Mouse (Mus musculus) embryonic facial prominence, embryonic 14.5 days (tissue): ENCODE results near the gene Fabp1. TPM values are rescaled to one million over a fixed set of nuclear protein-coding genes. Genes with fewer than 3 reads are reported as not detected.

ENCODE experiments used
- ATAC-seq: fragments of 200-750 bp; cut with Nextera tagmentation; 2 replicates; pipeline ENCODE4 v1.8.0; 2017; ENCODE audit warnings: low read depth, moderate number of reproducible peaks, moderate TSS enrichment
- DNase-seq: peaks from one replicate; pipeline ENCODE4 v3.0.0-alpha.2; 2015; ENCODE audit warnings: low spot score
- H3K27ac ChIP-seq: fragments of 300-500 bp; sonication (generic); replicated peaks from 2 replicates; pipeline ENCODE4 v1.5.1; 2014; ENCODE audit warnings: low read depth, mild to moderate bottlenecking, low read length, moderate library complexity
- H3K27me3 ChIP-seq: fragments of 300-500 bp; sonication (generic); replicated peaks from 2 replicates; pipeline ENCODE4 v1.6.1; 2014; ENCODE audit warnings: low read length; ENCODE audit not compliant: control insufficient read depth, insufficient read depth
- H3K36me3 ChIP-seq: fragments of 300-500 bp; sonication (generic); 2 replicates; pipeline ENCODE4 v1.6.1; 2014; ENCODE audit warnings: low read length, mixed read lengths; ENCODE audit not compliant: control insufficient read depth, insufficient read depth
- H3K4me1 ChIP-seq: fragments of 300-500 bp; sonication (generic); 2 replicates; pipeline ENCODE4 v1.6.1; 2014; ENCODE audit warnings: antibody characterized with exemption, low read length; ENCODE audit not compliant: control insufficient read depth, insufficient read depth
- H3K4me2 ChIP-seq: fragments of 300-500 bp; sonication (generic); 2 replicates; pipeline ENCODE4 v1.6.1; 2014; ENCODE audit warnings: low read depth, mild to moderate bottlenecking, low read length, moderate library complexity, mixed read lengths
- H3K4me3 ChIP-seq: fragments of 300-500 bp; sonication (generic); 2 replicates; pipeline ENCODE4 v1.5.1; 2014; ENCODE audit warnings: low read depth, mild to moderate bottlenecking, low read length
- H3K9ac ChIP-seq: fragments of 300-500 bp; sonication (generic); 2 replicates; pipeline ENCODE4 v1.6.1; 2014; ENCODE audit warnings: low read depth, mild to moderate bottlenecking, low read length, moderate library complexity, mixed read lengths
- H3K9me3 ChIP-seq: fragments of 300-500 bp; sonication (generic); 2 replicates; pipeline ENCODE4 v1.6.1; 2016; ENCODE audit warnings: low read length; ENCODE audit not compliant: control insufficient read depth
- WGBS: fragments of 180-500 bp; shearing (Covaris S2); extraction: QIAGEN DNeasy Blood & Tissue Kit; methylation state at CpG from one replicate; pipeline ENCODE4 v1.1.7; 2014; 5-methylcytosine and 5-hydroxymethylcytosine counted together
- polyA plus RNA-seq: library from polyadenylated mRNA; unstranded; fragments of >200 nt; fragmentation: Nextera tagmentation; extraction: Ambion mirVana; gene quantifications from 2 replicates; pipeline ENCODE4 v1.2.1, GENCODE M21; 2014

Gene Fabp1
- polyA plus RNA-seq, 1 experiment from 2014 or later, result not detected

DNA sequence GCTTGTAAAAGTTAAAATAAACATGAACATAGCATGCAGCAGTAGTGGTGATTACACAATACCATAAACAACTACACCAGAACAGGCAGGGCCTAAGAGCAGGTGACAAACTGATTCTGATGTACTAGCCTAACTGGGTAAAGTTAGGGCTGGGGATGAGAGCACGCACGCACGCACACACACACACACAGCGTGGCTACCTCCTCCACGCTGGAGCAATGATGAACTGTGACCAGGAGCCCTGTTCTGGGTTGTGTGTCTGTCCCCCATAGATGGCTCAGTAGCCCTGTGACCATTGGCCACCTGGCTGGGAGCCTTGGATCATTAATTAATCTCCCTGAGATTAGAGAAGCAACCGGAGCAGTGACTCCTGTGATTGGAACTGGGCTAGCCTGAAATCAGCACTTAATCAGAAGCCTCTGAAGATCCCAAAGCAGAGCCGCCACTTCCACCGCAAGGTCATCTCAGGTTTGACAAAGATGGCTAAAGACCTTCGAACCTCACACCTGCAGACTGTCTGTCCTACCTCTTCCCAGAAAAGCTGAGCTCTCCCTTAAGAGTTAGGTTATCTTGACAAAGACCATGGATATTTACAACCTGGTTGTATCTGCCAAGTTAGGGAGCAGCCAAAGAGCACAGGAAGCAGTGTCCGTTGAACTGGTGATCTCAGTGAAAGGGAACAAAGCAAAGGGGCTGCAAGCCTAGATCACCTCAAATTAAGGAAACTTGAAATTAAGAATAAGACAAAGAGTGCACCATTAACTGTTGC is 26.6 kb upstream of the Fabp1 start:
- Histone ChIP-seq H3K27me3 (no peaks in the 10 kb centered on the region), H3K4me1 (no peaks in the 10 kb centered on the region), H3K4me2 (no peak overlapping the region), H3K36me3 (no peaks in the 10 kb centered on the region), H3K4me3 (no peak overlapping the region), H3K9me3 (no peaks in the 10 kb centered on the region), H3K27ac (no peak overlapping the region), H3K9ac (no peak overlapping the region)
- 80% methylated on average over 10 of the region's 10 CpGs for WGBS
- DNase-seq (no peak), ATAC-seq (no peak)

DNA sequence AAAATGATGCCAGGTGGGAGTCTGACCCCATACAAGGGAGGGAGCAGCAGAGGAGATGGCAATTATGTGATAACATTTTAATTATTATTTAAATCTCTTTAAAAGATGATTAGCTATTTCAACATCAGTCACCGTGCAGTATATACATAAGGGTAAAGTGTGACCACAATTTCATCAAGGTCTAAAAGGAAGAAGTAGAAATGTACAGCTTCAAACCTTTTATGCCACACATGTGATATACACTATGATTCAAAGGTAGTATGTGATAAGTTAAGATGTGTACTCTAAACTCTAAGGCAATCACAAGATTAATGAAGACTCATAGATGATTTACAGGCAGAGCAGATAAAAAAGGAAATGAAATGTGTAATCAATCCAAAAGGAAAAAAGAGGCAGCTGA is 19.0 kb upstream of the Fabp1 start:
- H3K9me3 ChIP-seq, result no peaks in the 10 kb centered on the region
- 89% methylated on average over 1 of the region's 1 CpGs for WGBS
- no peaks in the 10 kb centered on the region for H3K36me3 ChIP-seq
- DNase-seq (no peak), ATAC-seq (no peak)
- H3K27me3 ChIP-seq, result no peaks in the 10 kb centered on the region
- no peaks in the 10 kb centered on the region for H3K4me1 ChIP-seq
- H3K9ac ChIP-seq, result no peak overlapping the region
- no peak overlapping the region for H3K4me3 ChIP-seq
- H3K27ac ChIP-seq, result no peak overlapping the region
- no peak overlapping the region for H3K4me2 ChIP-seq

DNA sequence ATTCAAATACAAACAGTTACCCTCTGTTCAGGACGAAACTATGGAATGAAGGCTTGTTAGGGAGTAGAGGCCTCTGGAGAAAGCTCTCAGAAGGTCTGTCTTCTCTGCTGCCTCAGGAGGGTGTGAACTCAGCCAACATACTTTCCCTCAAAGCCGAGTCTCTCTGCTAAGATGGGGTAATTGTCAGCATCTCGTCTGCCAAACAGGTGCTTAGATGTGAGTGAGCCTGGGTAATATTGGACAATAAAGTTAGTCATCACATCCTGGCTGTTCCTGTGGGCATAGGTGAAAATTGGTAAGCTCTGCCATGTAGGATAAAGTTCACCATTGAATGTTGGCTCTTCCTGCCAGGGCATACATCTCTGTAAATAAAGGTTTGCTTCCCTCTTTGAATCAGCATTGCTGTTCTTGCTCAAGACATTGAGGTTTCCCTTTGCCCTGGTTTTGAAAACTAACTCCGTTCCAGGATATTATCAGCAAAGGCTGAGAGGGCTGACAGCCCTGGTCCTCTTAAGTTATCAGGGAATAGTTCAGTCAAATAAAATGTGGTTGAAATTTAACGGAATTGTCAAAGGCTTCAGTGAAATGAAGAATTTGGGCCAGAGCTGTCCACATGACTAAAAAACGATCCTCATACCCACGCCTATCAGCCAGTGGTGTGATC is 14.6 kb upstream of the Fabp1 start:
- Histone ChIP-seq H3K9me3 (no peaks in the 10 kb centered on the region), H3K4me2 (no peak overlapping the region), H3K9ac (no peak overlapping the region), H3K4me3 (no peak overlapping the region), H3K27ac (no peak overlapping the region), H3K27me3 (no peaks in the 10 kb centered on the region), H3K4me1 (no peaks in the 10 kb centered on the region), H3K36me3 (no peaks in the 10 kb centered on the region)
- DNase-seq (no peak), ATAC-seq (no peak)
- 76% methylated on average over 7 of the region's 7 CpGs for WGBS

DNA sequence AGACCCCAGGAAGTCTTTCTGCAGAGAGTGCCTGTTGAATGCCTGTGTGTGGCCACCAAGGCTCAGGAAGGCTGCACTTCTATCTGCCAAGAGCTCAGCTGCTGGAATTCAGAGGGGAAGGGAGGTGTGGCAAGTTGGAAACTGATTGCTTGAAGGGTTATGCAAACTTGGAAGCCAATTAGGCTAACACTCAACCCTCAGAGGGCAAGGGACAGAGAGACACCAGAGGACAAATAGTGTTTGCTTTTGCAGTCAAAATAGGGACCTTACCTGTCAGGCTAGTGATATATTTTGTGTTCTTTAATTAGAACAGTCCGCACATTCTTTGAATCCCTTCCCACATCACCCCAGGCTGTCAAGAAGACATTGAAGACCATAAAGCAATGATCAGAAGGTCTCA is 10.0 kb upstream of the Fabp1 start:
- ATAC-seq, result no peak

DNA sequence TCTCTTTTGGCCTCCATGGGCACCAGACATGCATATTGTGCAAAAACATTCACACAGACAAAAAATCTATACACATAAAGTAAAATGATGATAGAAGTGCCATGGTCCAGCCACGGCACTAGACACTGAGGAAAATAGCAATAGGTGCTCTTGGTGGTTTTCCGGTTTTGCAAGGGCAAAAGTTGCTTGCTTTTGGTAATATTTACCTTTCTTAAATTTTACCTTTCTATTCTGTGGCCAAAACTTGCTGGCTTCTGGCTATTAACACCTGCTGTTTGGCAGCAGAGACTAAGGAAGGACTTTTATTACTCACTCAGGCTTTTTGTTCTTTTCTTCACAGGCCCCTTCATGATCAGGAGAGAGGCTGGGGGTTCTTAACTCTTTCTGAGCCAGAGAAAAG is 9.1 kb upstream of the Fabp1 start:
- Histone ChIP-seq H3K27ac (no peak overlapping the region), H3K9me3 (no peaks in the 10 kb centered on the region), H3K4me1 (no peaks in the 10 kb centered on the region), H3K4me3 (no peak overlapping the region), H3K4me2 (no peak overlapping the region), H3K9ac (no peak overlapping the region), H3K36me3 (no peaks in the 10 kb centered on the region), H3K27me3 (no peaks in the 10 kb centered on the region)
- DNase-seq, result no peak
- WGBS, result 89% methylated on average over 2 of the region's 2 CpGs
- no peak for ATAC-seq

More for the DNA sequence above, 10.0 kb upstream of the Fabp1 start:
- H3K27ac ChIP-seq, result no peak overlapping the region
- H3K4me2 ChIP-seq, result no peak overlapping the region
- no peak overlapping the region for H3K4me3 ChIP-seq
- no peaks in the 10 kb centered on the region for H3K9me3 ChIP-seq
- H3K27me3 ChIP-seq, result no peaks in the 10 kb centered on the region
- no peak overlapping the region for H3K9ac ChIP-seq
- no peak for DNase-seq
- no peaks in the 10 kb centered on the region for H3K36me3 ChIP-seq
- no peaks in the 10 kb centered on the region for H3K4me1 ChIP-seq
- WGBS, result 52% methylated on average over 1 of the region's 1 CpGs

DNA sequence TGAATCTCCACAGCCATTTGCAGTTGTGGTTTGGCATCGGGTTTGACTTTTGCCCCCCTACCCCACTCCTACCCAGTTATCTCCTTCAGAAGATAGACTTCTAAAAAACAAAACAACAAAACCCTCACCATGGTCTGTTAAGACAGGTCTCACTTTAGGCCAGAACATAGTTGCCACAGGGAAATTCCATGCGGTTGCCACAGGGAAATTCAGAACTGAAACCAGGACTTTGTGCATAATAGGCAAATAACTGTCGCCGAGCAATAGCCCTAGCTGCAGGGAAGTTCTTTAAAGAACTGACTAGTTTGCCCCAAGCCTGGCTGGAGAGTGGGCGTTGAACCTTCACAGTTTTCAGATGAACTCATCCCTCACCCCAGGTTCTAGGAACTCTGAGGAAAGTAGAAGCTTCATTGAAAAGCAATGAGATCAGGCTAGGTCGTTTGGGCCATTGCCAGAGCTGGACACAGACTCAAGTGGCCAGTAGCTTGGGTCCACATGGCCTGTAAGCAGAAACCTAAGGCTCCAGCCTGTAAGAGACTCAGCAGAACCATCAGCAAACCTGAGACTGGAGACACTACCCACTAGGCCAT is 6.4 kb upstream of the Fabp1 start:
- Histone ChIP-seq H3K4me2 (no peak overlapping the region), H3K27me3 (no peaks in the 10 kb centered on the region), H3K4me3 (no peak overlapping the region), H3K36me3 (no peaks in the 10 kb centered on the region), H3K9me3 (no peaks in the 10 kb centered on the region), H3K27ac (no peak overlapping the region), H3K4me1 (no peaks in the 10 kb centered on the region), H3K9ac (no peak overlapping the region)
- WGBS, result 70% methylated on average over 6 of the region's 6 CpGs
- no peak for ATAC-seq
- no peak for DNase-seq

DNA sequence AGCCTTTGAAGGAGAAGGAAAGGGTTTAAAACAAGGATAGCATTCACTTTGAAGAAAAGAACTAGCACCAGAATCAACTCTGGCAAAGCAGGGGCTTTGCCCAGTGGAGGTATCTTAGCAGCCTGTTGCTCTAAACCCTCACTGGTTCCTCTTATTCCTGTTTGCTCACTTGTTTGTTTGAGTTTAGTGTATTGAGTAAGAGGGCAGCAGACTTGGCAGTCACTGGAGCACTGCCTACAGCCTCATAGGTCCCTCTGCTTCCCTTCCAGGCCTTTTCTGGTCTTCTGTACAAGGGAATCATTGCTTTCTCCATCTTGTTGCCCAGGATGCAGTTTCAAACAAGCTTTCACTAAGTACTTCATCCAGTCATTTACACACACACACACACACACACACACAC is 3.5 kb upstream of the Fabp1 start:
- DNase-seq, result no peak
- Histone ChIP-seq H3K9ac (no peak overlapping the region), H3K4me1 (no peaks in the 10 kb centered on the region), H3K27ac (no peak overlapping the region), H3K4me3 (no peak overlapping the region), H3K4me2 (no peak overlapping the region), H3K36me3 (no peaks in the 10 kb centered on the region), H3K9me3 (no peaks in the 10 kb centered on the region), H3K27me3 (no peaks in the 10 kb centered on the region)
- ATAC-seq, result no peak

DNA sequence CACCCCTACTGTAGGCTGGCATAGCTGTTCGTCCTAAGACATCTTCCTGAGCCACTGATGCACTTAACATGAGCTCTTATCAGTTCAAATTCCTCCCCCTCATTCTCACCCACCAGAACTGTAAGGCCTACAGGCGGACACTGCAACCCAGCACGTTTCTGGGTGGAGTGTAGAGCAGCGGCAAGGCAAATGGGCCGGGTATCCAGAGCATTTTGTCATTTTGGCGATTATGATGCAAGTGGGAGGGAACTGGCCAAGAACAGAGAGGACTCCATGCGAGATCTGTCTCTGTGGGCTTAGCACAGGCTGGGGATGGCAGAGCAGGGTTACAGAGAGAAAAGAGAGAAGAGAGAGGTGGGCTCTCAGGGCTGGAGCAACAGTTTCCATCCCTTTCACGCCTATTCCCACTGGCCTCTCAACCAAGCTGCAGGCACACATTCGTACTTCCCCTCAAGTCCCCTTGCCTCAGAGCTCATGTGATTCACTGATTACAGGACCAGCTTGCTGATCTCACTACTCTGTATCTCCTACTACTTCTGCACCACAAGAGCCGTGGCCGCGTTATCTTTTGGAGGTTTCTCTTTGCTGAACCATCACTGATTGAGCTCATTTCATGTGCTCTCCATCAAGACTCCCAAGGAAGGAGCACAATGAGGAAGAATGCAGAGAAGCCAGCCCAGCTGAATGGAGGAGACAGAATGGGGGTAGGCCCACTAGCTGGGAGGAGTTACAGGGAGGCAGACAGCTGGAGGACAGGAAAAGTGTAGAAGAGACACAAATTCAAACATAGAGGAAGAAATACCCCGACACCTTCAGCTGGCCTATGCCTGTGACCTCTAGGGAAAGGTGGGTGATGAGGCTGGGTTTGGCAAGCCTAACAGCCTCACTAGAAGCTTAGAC is 1.7 kb upstream of the Fabp1 start:
- Histone ChIP-seq H3K27ac (no peak overlapping the region), H3K4me3 (no peak overlapping the region), H3K4me1 (no peaks in the 10 kb centered on the region), H3K9ac (no peak overlapping the region), H3K4me2 (no peak overlapping the region), H3K36me3 (no peaks in the 10 kb centered on the region), H3K9me3 (no peaks in the 10 kb centered on the region), H3K27me3 (no peaks in the 10 kb centered on the region)
- no peak for DNase-seq
- ATAC-seq, result no peak
- WGBS, result 82% methylated on average over 13 of the region's 13 CpGs
